Mouse (Mus musculus): ENCODE data around the gene Insyn1. TPM values are rescaled to one million over a fixed set of nuclear protein-coding genes. Genes with fewer than 3 reads are reported as not detected.

Insyn1 gene
- total and polyA plus RNA-seq, 3 experiments: 2.4 to 5.5 (median 2.5) TPM

GRCm38 (mm10) chr9:58545428-58545827 lies 57.0 kb downstream of the Insyn1 start:
- Histone ChIP-seq H3K27ac (ENCODE audit: insufficient read depth, low read depth) (no peak overlapping the region), H3K36me3 (replicated peaks in 1 of 2; ENCODE audit: control insufficient read depth in 1 of 2, insufficient read depth in 1 of 2, low read length in 1 of 2) (no peaks in the 10 kb centered on the region), H3K9me3 (replicated peaks; ENCODE audit: low read length) (no peaks in the 10 kb centered on the region), H3K27me3 (replicated peaks) (no peaks in the 10 kb centered on the region), H3K4me1 (ENCODE audit: control insufficient read depth in 1 of 2, insufficient read depth in 2 of 2) (peaks cover 15 to 56% of the 10 kb centered on the region in 2 experiments), H3K9ac (ENCODE audit: insufficient read depth, low read depth) (no peak overlapping the region), H3K4me2 (ENCODE audit: insufficient read depth, low read depth, poor library complexity, severe bottlenecking) (peak overlapping the region; percentile 3; the same call in 1 of the 2 replicates), H3K4me3 (replicated peaks in 1 of 3; ENCODE audit: low read depth in 2 of 3, low read length in 2 of 3, poor library complexity in 1 of 3) (peak overlapping the region in 1 of 3 experiments; percentile 41), H3K79me2 (replicated peaks; ENCODE audit: control insufficient read depth, extremely low read depth, insufficient read depth, poor library complexity, severe bottlenecking) (no peaks in the 10 kb centered on the region)
- in situ Hi-C loops (cut with MboI; ENCODE audit: low pct_ligation_motif_present, low pct_unique_long_range_greater_than_20kb, low sequenced_read_pairs) (loop anchor here (10.0 kb wide), 2 partner anchors 109 to 329 kb away; no protein-coding TSS in a partner anchor), dilution Hi-C loops (cut with MboI; ENCODE audit: extremely low pct_ligation_motif_present, extremely low pct_unique_long_range_greater_than_20kb, low sequenced_read_pairs) (no loop called here)
- TF ChIP-seq USF1 (IDR thresholded peaks at IDR 0.05; ENCODE audit: low read depth, low read length) (no peak), ZNF384 (IDR thresholded peaks at IDR 0.05; ENCODE audit: low read depth, low read length) (peak; percentile 62), EP300 (IDR thresholded peaks at IDR 0.05; ENCODE audit: low read length) (peak; percentile 54)
- DNase-seq (ENCODE audit: extremely low read depth): no peak

GRCm38 (mm10) chr9:58546630-58547360 lies 58.4 kb downstream of the Insyn1 start:
- TF ChIP-seq USF2 (conservative IDR thresholded peaks at IDR 0.05; ENCODE audit: low read depth, low read length) (no peak), RCOR1 (conservative IDR thresholded peaks at IDR 0.05; ENCODE audit: low read depth, low read length) (no peak), RAD21 (IDR thresholded peaks at IDR 0.05; ENCODE audit: low read depth, low read length) (no peak), E2F4 (IDR thresholded peaks at IDR 0.05; ENCODE audit: insufficient replicate concordance, low read depth, low read length) (no peak), ZKSCAN1 (IDR thresholded peaks at IDR 0.05; ENCODE audit: borderline replicate concordance, low read depth, low read length) (no peak), JUND (conservative IDR thresholded peaks at IDR 0.05; ENCODE audit: low read depth, low read length) (no peak), MAZ (IDR thresholded peaks at IDR 0.05; ENCODE audit: low read depth, low read length) (no peak), MAFK (IDR thresholded peaks at IDR 0.05; ENCODE audit: insufficient replicate concordance, low read length) (no peak), EP300 (IDR thresholded peaks at IDR 0.05; ENCODE audit: low read length) (no peak), ZNF384 (IDR thresholded peaks at IDR 0.05; ENCODE audit: low read depth, low read length) (no peak), JUN (IDR thresholded peaks at IDR 0.05; ENCODE audit: insufficient read depth, low read depth, low read length) (no peak), ETS1 (conservative IDR thresholded peaks at IDR 0.05; ENCODE audit: low read depth, low read length) (no peak), TCF12 (IDR thresholded peaks at IDR 0.05; ENCODE audit: low read depth, low read length) (no peak), GABPA (IDR thresholded peaks at IDR 0.05; ENCODE audit: insufficient replicate concordance, low read depth, low read length) (no peak), BHLHE40 (IDR thresholded peaks at IDR 0.05; ENCODE audit: low read depth, low read length) (no peak), ZC3H11A (IDR thresholded peaks at IDR 0.05; ENCODE audit: low read depth, low read length) (no peak)
- H3K4me2 ChIP-seq (ENCODE audit: insufficient read depth, low read depth, poor library complexity, severe bottlenecking): no peak overlapping the region
- no peak overlapping the region for H3K9ac ChIP-seq (ENCODE audit: insufficient read depth, low read depth)
- in situ Hi-C loops (cut with MboI; ENCODE audit: low pct_ligation_motif_present, low pct_unique_long_range_greater_than_20kb, low sequenced_read_pairs): loop anchor here (10.0 kb wide), 2 partner anchors 108 to 328 kb away; no protein-coding TSS in a partner anchor
- H3K27ac ChIP-seq (ENCODE audit: insufficient read depth, low read depth): no peak overlapping the region
- no peak overlapping the region for H3K4me3 ChIP-seq (replicated peaks in 1 of 3; ENCODE audit: low read depth in 2 of 3, low read length in 2 of 3, poor library complexity in 1 of 3)
- no peaks in the 10 kb centered on the region for H3K27me3 ChIP-seq (replicated peaks)
- dilution Hi-C loops (cut with MboI; ENCODE audit: extremely low pct_ligation_motif_present, extremely low pct_unique_long_range_greater_than_20kb, low sequenced_read_pairs): no loop called here
- peaks cover 14 to 46% of the 10 kb centered on the region in 2 experiments for H3K4me1 ChIP-seq (ENCODE audit: control insufficient read depth in 1 of 2, insufficient read depth in 2 of 2)
- DNase-seq (ENCODE audit: extremely low read depth): no peak
- no peaks in the 10 kb centered on the region for H3K79me2 ChIP-seq (replicated peaks; ENCODE audit: control insufficient read depth, extremely low read depth, insufficient read depth, poor library complexity, severe bottlenecking)
- H3K9me3 ChIP-seq (replicated peaks; ENCODE audit: low read length): no peaks in the 10 kb centered on the region
- H3K36me3 ChIP-seq (replicated peaks in 1 of 2; ENCODE audit: control insufficient read depth in 1 of 2, insufficient read depth in 1 of 2, low read length in 1 of 2): no peaks in the 10 kb centered on the region

Data from CH12.LX (cell line).